Mouse (Mus musculus): Measurements from ENCODE around the gene Selenoi. TPM values are rescaled to one million over a fixed set of nuclear protein-coding genes. Genes with fewer than 3 reads are reported as not detected.
A peak's percentile ranks its signal among the peaks of the same experiment; 100 is the strongest.

The Selenoi gene
- polyA plus RNA-seq (2016; fragmentation: Nextera tagmentation; extraction: Ambion mirVana), result 19.2 and 19.4 TPM in 2 replicates

- Histone ChIP-seq H3K4me1 (peaks cover 28% of the 10 kb centered on the region), H3K4me3 (peak within 1 kb of the TSS; percentile 84), H3K27me3 (ENCODE audit: low read depth, poor library complexity, severe bottlenecking) (no peaks in the 10 kb centered on the region), H3K9me3 (replicated peaks) (peaks cover 9% of the 10 kb centered on the region; the same call in 1 of the 2 replicates), H3K27ac (replicated peaks) (peak within 1 kb of the TSS; percentile 89), H3K36me3 (peaks cover 15% of the 10 kb centered on the region)
- DNase-seq (ENCODE audit: low spot score), result peak; percentile 98
- 2% methylated on average over 71 of the region's 71 CpGs for WGBS
Measured at GRCm38 (mm10) chr5:30232271-30232971, at the start of gene Selenoi. Selenoi (plus strand) TSS chr5:30232581.

- Histone ChIP-seq H3K4me3 (no peak overlapping the region), H3K9me3 (replicated peaks) (no peaks in the 10 kb centered on the region), H3K27me3 (ENCODE audit: low read depth, poor library complexity, severe bottlenecking) (no peaks in the 10 kb centered on the region), H3K4me1 (no peaks in the 10 kb centered on the region), H3K36me3 (peaks cover 44% of the 10 kb centered on the region), H3K27ac (replicated peaks) (no peak overlapping the region)
- WGBS, result 94% methylated on average over 12 of the region's 12 CpGs
- DNase-seq (ENCODE audit: low spot score), result no peak
Measured at GRCm38 (mm10) chr5:30187687-30188485, 44.5 kb upstream of the Selenoi start.

GRCm38 (mm10) chr5:30192452-30192851, 39.9 kb upstream of the Selenoi start:
- 85% methylated on average over 1 of the region's 1 CpGs for WGBS
- Histone ChIP-seq H3K27me3 (ENCODE audit: low read depth, poor library complexity, severe bottlenecking) (no peaks in the 10 kb centered on the region), H3K27ac (replicated peaks) (no peak overlapping the region), H3K4me1 (no peaks in the 10 kb centered on the region), H3K4me3 (no peak overlapping the region), H3K36me3 (peaks cover 16% of the 10 kb centered on the region), H3K9me3 (replicated peaks) (no peaks in the 10 kb centered on the region)
- no peak for DNase-seq (ENCODE audit: low spot score)

- H3K4me1 ChIP-seq, result no peaks in the 10 kb centered on the region
- H3K27me3 ChIP-seq (ENCODE audit: low read depth, poor library complexity, severe bottlenecking), result no peaks in the 10 kb centered on the region
- no peaks in the 10 kb centered on the region for H3K36me3 ChIP-seq
- WGBS, result 89% methylated on average over 5 of the region's 5 CpGs
- no peaks in the 10 kb centered on the region for H3K9me3 ChIP-seq (replicated peaks)
- no peak for DNase-seq (ENCODE audit: low spot score)
- H3K27ac ChIP-seq (replicated peaks), result no peak overlapping the region
- no peak overlapping the region for H3K4me3 ChIP-seq
Measured at GRCm38 (mm10) chr5:30195340-30195739, 37.0 kb upstream of the Selenoi start.

GRCm38 (mm10) chr5:30198257-30198656, 34.1 kb upstream of the Selenoi start:
- Histone ChIP-seq H3K4me3 (no peak overlapping the region), H3K9me3 (replicated peaks) (no peaks in the 10 kb centered on the region), H3K36me3 (no peaks in the 10 kb centered on the region), H3K4me1 (no peaks in the 10 kb centered on the region), H3K27me3 (ENCODE audit: low read depth, poor library complexity, severe bottlenecking) (no peaks in the 10 kb centered on the region), H3K27ac (replicated peaks) (no peak overlapping the region)
- 79% methylated on average over 7 of the region's 7 CpGs for WGBS
- DNase-seq (ENCODE audit: low spot score), result no peak

- Histone ChIP-seq H3K4me1 (no peaks in the 10 kb centered on the region), H3K27ac (replicated peaks) (no peak overlapping the region), H3K4me3 (no peak overlapping the region), H3K27me3 (ENCODE audit: low read depth, poor library complexity, severe bottlenecking) (no peaks in the 10 kb centered on the region), H3K36me3 (no peaks in the 10 kb centered on the region), H3K9me3 (replicated peaks) (no peaks in the 10 kb centered on the region)
- WGBS, result 64% methylated on average over 5 of the region's 5 CpGs
- no peak for DNase-seq (ENCODE audit: low spot score)
Measured at GRCm38 (mm10) chr5:30201521-30201920, 30.9 kb upstream of the Selenoi start.

GRCm38 (mm10) chr5:30202221-30202620, 30.2 kb upstream of the Selenoi start:
- Histone ChIP-seq H3K27me3 (ENCODE audit: low read depth, poor library complexity, severe bottlenecking) (no peaks in the 10 kb centered on the region), H3K36me3 (no peaks in the 10 kb centered on the region), H3K4me1 (no peaks in the 10 kb centered on the region), H3K4me3 (no peak overlapping the region), H3K9me3 (replicated peaks) (no peaks in the 10 kb centered on the region), H3K27ac (replicated peaks) (no peak overlapping the region)
- 88% methylated on average over 7 of the region's 7 CpGs for WGBS
- no peak for DNase-seq (ENCODE audit: low spot score)

- no peaks in the 10 kb centered on the region for H3K36me3 ChIP-seq
- 82% methylated on average over 10 of the region's 10 CpGs for WGBS
- no peaks in the 10 kb centered on the region for H3K9me3 ChIP-seq (replicated peaks)
- H3K4me1 ChIP-seq, result no peaks in the 10 kb centered on the region
- no peak overlapping the region for H3K4me3 ChIP-seq
- no peak for DNase-seq (ENCODE audit: low spot score)
- H3K27ac ChIP-seq (replicated peaks), result no peak overlapping the region
- no peaks in the 10 kb centered on the region for H3K27me3 ChIP-seq (ENCODE audit: low read depth, poor library complexity, severe bottlenecking)
Measured at GRCm38 (mm10) chr5:30203216-30203885, 29.0 kb upstream of the Selenoi start.

- 50% methylated on average over 1 of the region's 1 CpGs for WGBS
- no peaks in the 10 kb centered on the region for H3K36me3 ChIP-seq
- no peaks in the 10 kb centered on the region for H3K27me3 ChIP-seq (ENCODE audit: low read depth, poor library complexity, severe bottlenecking)
- DNase-seq (ENCODE audit: low spot score), result no peak
- no peak overlapping the region for H3K4me3 ChIP-seq
- no peak overlapping the region for H3K27ac ChIP-seq (replicated peaks)
- H3K9me3 ChIP-seq (replicated peaks), result no peaks in the 10 kb centered on the region
- H3K4me1 ChIP-seq, result no peaks in the 10 kb centered on the region
Measured at GRCm38 (mm10) chr5:30204441-30204840, 27.9 kb upstream of the Selenoi start.

- H3K27ac ChIP-seq (replicated peaks), result no peak overlapping the region
- no peaks in the 10 kb centered on the region for H3K9me3 ChIP-seq (replicated peaks)
- 78% methylated on average over 3 of the region's 3 CpGs for WGBS
- H3K4me1 ChIP-seq, result no peaks in the 10 kb centered on the region
- H3K27me3 ChIP-seq (ENCODE audit: low read depth, poor library complexity, severe bottlenecking), result no peaks in the 10 kb centered on the region
- no peak overlapping the region for H3K4me3 ChIP-seq
- no peak for DNase-seq (ENCODE audit: low spot score)
- H3K36me3 ChIP-seq, result no peaks in the 10 kb centered on the region
Measured at GRCm38 (mm10) chr5:30205034-30205433, 27.3 kb upstream of the Selenoi start.

- no peak within 1 kb of the TSS for H3K27ac ChIP-seq (replicated peaks)
- WGBS, result 57% methylated on average over 5 of the region's 5 CpGs
- H3K27me3 ChIP-seq (ENCODE audit: low read depth, poor library complexity, severe bottlenecking), result no peaks in the 10 kb centered on the region
- DNase-seq (ENCODE audit: low spot score), result no peak
- H3K4me1 ChIP-seq, result no peaks in the 10 kb centered on the region
- no peaks in the 10 kb centered on the region for H3K36me3 ChIP-seq
- no peak within 1 kb of the TSS for H3K4me3 ChIP-seq
- H3K9me3 ChIP-seq (replicated peaks), result no peaks in the 10 kb centered on the region
Measured at GRCm38 (mm10) chr5:30205493-30205892, 26.9 kb upstream of the Selenoi start, which contains the start of gene Adgrf3. Adgrf3 (minus strand) TSS chr5:30205722.

GRCm38 (mm10) chr5:30207276-30207675, 25.1 kb upstream of the Selenoi start:
- H3K36me3 ChIP-seq, result no peaks in the 10 kb centered on the region
- no peak overlapping the region for H3K4me3 ChIP-seq
- peak; percentile 29 for DNase-seq (ENCODE audit: low spot score)
- WGBS, result 72% methylated on average over 6 of the region's 6 CpGs
- H3K27me3 ChIP-seq (ENCODE audit: low read depth, poor library complexity, severe bottlenecking), result no peaks in the 10 kb centered on the region
- no peaks in the 10 kb centered on the region for H3K9me3 ChIP-seq (replicated peaks)
- H3K4me1 ChIP-seq, result no peaks in the 10 kb centered on the region
- H3K27ac ChIP-seq (replicated peaks), result no peak overlapping the region

Measured in midbrain, embryonic 10.5 days (tissue).